Mouse (Mus musculus) thymus, adult 2 months (tissue): ENCODE results near the gene Cdh13.

ENCODE experiments used
- CTCF ChIP-seq: fragments of 200-500 bp; IDR thresholded peaks from 2 replicates; pipeline ENCODE4 v1.5.1; 2012; ENCODE audit warnings: mild to moderate bottlenecking, control low read depth, low read length, moderate library complexity, borderline replicate concordance; ENCODE audit not compliant: control insufficient read depth, poor library complexity, insufficient read depth; ENCODE audit errors: extremely low read depth
- POLR2A ChIP-seq: fragments of 200-500 bp; IDR thresholded peaks from 2 replicates; pipeline ENCODE4 v1.6.1; 2012; ENCODE audit warnings: mild to moderate bottlenecking, low read length, control low read depth, moderate library complexity; ENCODE audit not compliant: control insufficient read depth, poor library complexity, insufficient read depth; ENCODE audit errors: extremely low read depth

- no peak for TF ChIP-seq CTCF
- no peak for TF ChIP-seq POLR2A
Measured at GRCm38 (mm10) chr8:119345029-119345682, 1061.6 kb downstream of the Cdh13 start.
